Comparison of ENCODE assay signal across 1 mouse cellular context in genomic region chr11:88070392-88070791, GRCm38 (mm10).
TF ChIP-seq lines count a peak whose summit lies in the region.

No protein-coding gene starts in this region.

TF ChIP-seq in CH12.LX, 34 proteins besides CTCF, POLR2A, EP300 and RAD21 (continued from another document):
- TF ChIP-seq ZKSCAN1 (IDR thresholded peaks at IDR 0.05; ENCODE audit: borderline replicate concordance, low read depth, low read length) (no peak), ZC3H11A (IDR thresholded peaks at IDR 0.05; ENCODE audit: low read depth, low read length) (no peak), TCF12 (IDR thresholded peaks at IDR 0.05; ENCODE audit: low read depth, low read length) (0 out of 2 replicates have a peak, but pooled peaks have one; percentile 20), MXI1 (IDR thresholded peaks at IDR 0.05; ENCODE audit: low read depth, low read length) (no peak; the same call in 1 of the 2 replicates), NELFE (IDR thresholded peaks at IDR 0.05; ENCODE audit: low read depth, low read length) (no peak), CHD2 (IDR thresholded peaks at IDR 0.05; ENCODE audit: low read length) (peak; percentile 59; the same call in 1 of the 2 replicates), MEF2A (IDR thresholded peaks at IDR 0.05; ENCODE audit: borderline replicate concordance, low read depth, low read length) (peak; percentile 84), HCFC1 (IDR thresholded peaks at IDR 0.05; ENCODE audit: low read depth, low read length) (peak; percentile 20; the same call in 1 of the 2 replicates), RCOR1 (conservative IDR thresholded peaks at IDR 0.05; ENCODE audit: low read depth, low read length) (0 out of 2 replicates have a peak, but pooled peaks have one; percentile 36), ZNF384 (IDR thresholded peaks at IDR 0.05; ENCODE audit: low read depth, low read length) (peak; percentile 43), MAZ (IDR thresholded peaks at IDR 0.05; ENCODE audit: low read depth, low read length) (peak; percentile 66; the same call in 1 of the 2 replicates)
